Mouse (Mus musculus): ENCODE data around the gene Mark3. TPM values are rescaled to one million over a fixed set of nuclear protein-coding genes. Genes with fewer than 3 reads are reported as not detected.
A peak's percentile ranks its signal among the peaks of the same experiment; 100 is the strongest.

Gene Mark3
- 42.1 and 44.8 TPM in 2 replicates for polyA plus RNA-seq (2016; fragmentation: Nextera tagmentation; extraction: Ambion mirVana)

GRCm38 (mm10) chr12:111574074-111574886 is at the start of gene Mark3:
Gene Mark3 (plus strand): TSS chr12:111574523.
- Histone ChIP-seq H3K4me1 (peaks cover 34% of the 10 kb centered on the region), H3K36me3 (replicated peaks) (peaks cover 25% of the 10 kb centered on the region), H3K27ac (peak within 1 kb of the TSS; percentile 97), H3K4me3 (peak within 1 kb of the TSS; percentile 100), H3K27me3 (ENCODE audit: poor library complexity, severe bottlenecking) (no peaks in the 10 kb centered on the region), H3K9me3 (no peaks in the 10 kb centered on the region)
- WGBS = under 1% methylated on average over 75 of the region's 75 CpGs
- peak; percentile 99 for DNase-seq (ENCODE audit: extremely low spot score, low spot score)

DNA sequence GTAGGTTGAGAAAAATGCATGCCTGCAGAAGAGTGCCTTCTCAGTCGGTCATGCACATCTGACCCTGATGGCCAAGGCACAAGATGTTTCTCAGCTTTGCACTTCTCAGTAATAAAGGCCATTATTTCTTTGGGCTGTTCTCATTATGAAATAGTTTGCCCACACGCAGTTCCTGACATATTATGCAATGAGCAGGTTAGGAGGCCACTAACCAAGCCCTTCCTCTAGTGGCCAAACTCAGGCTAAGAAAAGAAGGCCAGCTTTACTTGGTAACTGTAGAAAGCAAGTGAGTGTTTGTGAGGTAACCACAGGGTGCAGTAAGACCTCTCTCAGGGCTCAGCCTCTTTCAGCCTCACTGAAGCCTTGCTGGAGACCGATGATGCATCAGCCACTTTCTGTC is 49.4 kb upstream of the Mark3 start:
- H3K4me1 ChIP-seq = no peaks in the 10 kb centered on the region
- no peaks in the 10 kb centered on the region for H3K36me3 ChIP-seq (replicated peaks)
- no peak overlapping the region for H3K27ac ChIP-seq
- 85% methylated on average over 3 of the region's 3 CpGs for WGBS
- DNase-seq (ENCODE audit: extremely low spot score, low spot score) = no peak
- no peaks in the 10 kb centered on the region for H3K27me3 ChIP-seq (ENCODE audit: poor library complexity, severe bottlenecking)
- H3K9me3 ChIP-seq = peaks cover 14% of the 10 kb centered on the region
- no peak overlapping the region for H3K4me3 ChIP-seq

DNA sequence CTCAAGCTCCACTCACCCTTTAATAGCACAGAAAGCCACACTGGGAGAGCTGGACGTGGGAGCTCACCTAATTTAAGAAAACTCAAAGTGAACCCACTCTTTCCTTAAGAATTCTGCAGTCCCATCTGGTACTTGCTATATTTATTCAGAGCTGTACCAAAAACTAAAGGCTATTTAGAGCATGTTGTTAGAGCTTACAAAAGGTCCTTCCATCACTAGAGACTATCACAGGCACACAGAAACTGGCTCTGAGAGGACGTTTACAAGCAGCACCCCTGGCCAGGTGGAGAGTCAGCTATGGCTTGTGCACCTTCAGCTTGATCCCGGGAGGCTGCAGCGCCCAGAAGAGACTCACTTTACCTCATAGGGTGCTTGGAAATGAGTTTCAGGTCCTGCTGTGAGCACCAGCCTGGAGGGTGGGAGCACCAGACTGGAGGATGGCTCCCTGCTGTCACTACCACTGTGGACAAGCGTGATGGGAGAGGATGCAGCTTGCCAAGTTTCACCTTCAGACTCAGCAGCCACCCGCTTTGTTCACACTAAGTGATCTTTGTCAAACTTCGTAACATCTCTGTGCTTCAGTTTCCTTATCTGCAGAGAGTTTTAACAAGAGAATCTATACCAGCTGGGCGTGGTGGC is 46.6 kb upstream of the Mark3 start:
- Histone ChIP-seq H3K4me1 (no peaks in the 10 kb centered on the region), H3K9me3 (peaks cover 3% of the 10 kb centered on the region; the same call in 1 of the 2 replicates), H3K27me3 (ENCODE audit: poor library complexity, severe bottlenecking) (no peaks in the 10 kb centered on the region), H3K4me3 (no peak overlapping the region), H3K36me3 (replicated peaks) (no peaks in the 10 kb centered on the region), H3K27ac (no peak overlapping the region)
- no peak for DNase-seq (ENCODE audit: extremely low spot score, low spot score)
- 74% methylated on average over 8 of the region's 8 CpGs for WGBS

GRCm38 (mm10) chr12:111529192-111529591 is 45.1 kb upstream of the Mark3 start:
- no peaks in the 10 kb centered on the region for H3K36me3 ChIP-seq (replicated peaks)
- no peak overlapping the region for H3K4me3 ChIP-seq
- DNase-seq (ENCODE audit: extremely low spot score, low spot score) = no peak
- no peaks in the 10 kb centered on the region for H3K9me3 ChIP-seq
- no peak overlapping the region for H3K27ac ChIP-seq
- no peaks in the 10 kb centered on the region for H3K4me1 ChIP-seq
- no peaks in the 10 kb centered on the region for H3K27me3 ChIP-seq (ENCODE audit: poor library complexity, severe bottlenecking)
- WGBS = 24% methylated on average over 8 of the region's 8 CpGs

GRCm38 (mm10) chr12:111533096-111533794 is 41.1 kb upstream of the Mark3 start:
- WGBS = 70% methylated on average over 11 of the region's 11 CpGs
- Histone ChIP-seq H3K4me1 (peaks cover 15% of the 10 kb centered on the region), H3K27me3 (ENCODE audit: poor library complexity, severe bottlenecking) (no peaks in the 10 kb centered on the region), H3K4me3 (no peak overlapping the region), H3K36me3 (replicated peaks) (no peaks in the 10 kb centered on the region), H3K9me3 (no peaks in the 10 kb centered on the region), H3K27ac (no peak overlapping the region)
- no peak for DNase-seq (ENCODE audit: extremely low spot score, low spot score)

GRCm38 (mm10) chr12:111535281-111535680 is 39.0 kb upstream of the Mark3 start:
- Histone ChIP-seq H3K36me3 (replicated peaks) (peaks cover 16% of the 10 kb centered on the region), H3K27ac (no peak overlapping the region), H3K4me3 (no peak overlapping the region), H3K27me3 (ENCODE audit: poor library complexity, severe bottlenecking) (no peaks in the 10 kb centered on the region), H3K4me1 (peaks cover 33% of the 10 kb centered on the region), H3K9me3 (no peaks in the 10 kb centered on the region)
- WGBS = 72% methylated on average over 6 of the region's 6 CpGs
- no peak for DNase-seq (ENCODE audit: extremely low spot score, low spot score)

- Histone ChIP-seq H3K4me3 (no peak overlapping the region), H3K27ac (no peak overlapping the region), H3K27me3 (ENCODE audit: poor library complexity, severe bottlenecking) (no peaks in the 10 kb centered on the region), H3K4me1 (peaks cover 38% of the 10 kb centered on the region), H3K9me3 (no peaks in the 10 kb centered on the region), H3K36me3 (replicated peaks) (peaks cover 21% of the 10 kb centered on the region)
- WGBS = 93% methylated on average over 5 of the region's 5 CpGs
- DNase-seq (ENCODE audit: extremely low spot score, low spot score) = no peak
Observed at GRCm38 (mm10) chr12:111535762-111536161, 38.6 kb upstream of the Mark3 start.

DNA sequence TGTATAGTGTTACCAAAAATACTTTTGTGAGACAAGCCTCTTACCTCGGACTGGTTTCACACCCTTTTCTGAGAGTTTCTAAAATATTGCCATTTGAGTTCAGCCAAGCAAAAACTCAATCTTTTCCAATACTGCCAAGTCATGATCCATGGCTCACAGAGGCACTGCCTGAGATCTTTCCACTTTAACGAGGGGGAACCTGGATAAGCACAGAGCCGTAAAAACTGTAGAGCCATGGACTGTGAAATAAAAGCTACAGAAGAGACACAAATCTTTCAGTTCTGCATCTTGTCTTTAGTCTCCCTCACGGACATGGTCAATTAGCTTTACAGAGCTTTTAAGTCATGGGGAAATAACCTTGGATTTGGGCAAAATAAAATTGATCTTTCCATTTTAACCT is 37.6 kb upstream of the Mark3 start:
- H3K27me3 ChIP-seq (ENCODE audit: poor library complexity, severe bottlenecking) = no peaks in the 10 kb centered on the region
- peaks cover 38% of the 10 kb centered on the region for H3K4me1 ChIP-seq
- peak overlapping the region; percentile 99 for H3K27ac ChIP-seq
- WGBS = 32% methylated on average over 4 of the region's 4 CpGs
- DNase-seq (ENCODE audit: extremely low spot score, low spot score) = no peak
- H3K4me3 ChIP-seq = peak overlapping the region; percentile 93
- H3K36me3 ChIP-seq (replicated peaks) = peaks cover 30% of the 10 kb centered on the region
- H3K9me3 ChIP-seq = no peaks in the 10 kb centered on the region

DNA sequence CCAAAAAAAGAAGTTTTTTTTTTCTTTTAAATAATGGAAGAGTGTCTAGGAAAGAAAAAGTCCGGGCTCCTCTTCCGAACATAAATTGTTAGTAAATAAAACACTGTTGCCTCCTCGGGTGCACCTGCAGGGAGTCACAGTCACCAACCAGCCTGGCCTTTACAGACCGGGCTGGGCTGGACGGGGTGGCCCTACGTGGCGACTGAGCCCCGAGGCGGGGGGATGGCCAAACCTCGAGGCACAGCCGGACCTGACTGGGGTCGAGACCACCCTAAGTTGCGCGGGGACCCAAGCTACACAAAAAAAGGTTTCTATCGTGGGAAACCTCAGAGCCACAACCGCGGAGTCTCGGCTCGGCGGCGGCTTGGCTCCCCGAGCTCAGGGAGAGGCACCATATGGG is 37.0 kb upstream of the Mark3 start:
- Histone ChIP-seq H3K4me3 (peak overlapping the region; percentile 93), H3K9me3 (no peaks in the 10 kb centered on the region), H3K4me1 (peaks cover 38% of the 10 kb centered on the region), H3K36me3 (replicated peaks) (peaks cover 36% of the 10 kb centered on the region), H3K27ac (peak overlapping the region; percentile 99), H3K27me3 (ENCODE audit: poor library complexity, severe bottlenecking) (no peaks in the 10 kb centered on the region)
- under 1% methylated on average over 22 of the region's 22 CpGs for WGBS
- DNase-seq (ENCODE audit: extremely low spot score, low spot score) = no peak

- WGBS = 0% methylated on average over 47 of the region's 47 CpGs
- peak within 1 kb of the TSS; percentile 99 for H3K27ac ChIP-seq
Observed at GRCm38 (mm10) chr12:111537796-111538291, 36.5 kb upstream of the Mark3 start, which contains the start of gene Eif5. Gene Eif5 (plus strand): TSS chr12:111538016.

GRCm38 (mm10) chr12:111538292-111539040 is 35.9 kb upstream of the Mark3 start:
- DNase-seq (ENCODE audit: extremely low spot score, low spot score) = peak; percentile 74
- H3K27ac ChIP-seq = peak overlapping the region; percentile 99
- H3K36me3 ChIP-seq (replicated peaks) = peaks cover 48% of the 10 kb centered on the region
- peak overlapping the region; percentile 93 for H3K4me3 ChIP-seq
- no peaks in the 10 kb centered on the region for H3K9me3 ChIP-seq
- H3K4me1 ChIP-seq = peaks cover 38% of the 10 kb centered on the region
- WGBS = under 1% methylated on average over 111 of the region's 111 CpGs
- H3K27me3 ChIP-seq (ENCODE audit: poor library complexity, severe bottlenecking) = no peaks in the 10 kb centered on the region

More at GRCm38 (mm10) chr12:111537796-111538291, 36.5 kb upstream of the Mark3 start, which contains the start of gene Eif5:
- DNase-seq (ENCODE audit: extremely low spot score, low spot score) = peak; percentile 100
- Histone ChIP-seq H3K9me3 (no peaks in the 10 kb centered on the region), H3K4me3 (peak within 1 kb of the TSS; percentile 93), H3K27me3 (ENCODE audit: poor library complexity, severe bottlenecking) (no peaks in the 10 kb centered on the region), H3K36me3 (replicated peaks) (peaks cover 41% of the 10 kb centered on the region), H3K4me1 (peaks cover 38% of the 10 kb centered on the region)

- H3K4me1 ChIP-seq = peaks cover 38% of the 10 kb centered on the region
- peak overlapping the region; percentile 93 for H3K4me3 ChIP-seq
- DNase-seq (ENCODE audit: extremely low spot score, low spot score) = peak; percentile 39
- no peaks in the 10 kb centered on the region for H3K9me3 ChIP-seq
- peaks cover 53% of the 10 kb centered on the region for H3K36me3 ChIP-seq (replicated peaks)
- H3K27me3 ChIP-seq (ENCODE audit: poor library complexity, severe bottlenecking) = no peaks in the 10 kb centered on the region
- H3K27ac ChIP-seq = peak overlapping the region; percentile 99
- WGBS = 3% methylated on average over 18 of the region's 18 CpGs
Observed at GRCm38 (mm10) chr12:111539041-111539345, 35.3 kb upstream of the Mark3 start.
